Mouse (Mus musculus) E14TG2a.4 (cell line): ENCODE data around the gene Auts2.

Experiments
- CTCF ChIP-seq: conservative IDR thresholded peaks from 2 replicates; pipeline ENCODE4 v1.5.1; 2014; ENCODE audit warnings: low read length
- POU5F1 ChIP-seq: IDR thresholded peaks from 2 replicates; pipeline ENCODE4 v1.6.1; 2014; ENCODE audit warnings: low read length, borderline replicate concordance

GRCm38 (mm10) chr5:132391831-132392763, 151.0 kb downstream of the Auts2 start:
- TF ChIP-seq CTCF = no peak
- TF ChIP-seq POU5F1 = no peak
